Mouse (Mus musculus): ENCODE results near the gene Hspa1b.
"Not testable (repeated sequence)": the region's sequence is repeated elsewhere in the genome, so short reads cannot be mapped to it uniquely, and the experiment has no call there.

Gene Hspa1b

GRCm38 (mm10) chr17:34959130-34959778 is at the start of gene Hspa1b:
Gene Hspa1b (minus strand): TSS chr17:34959238.
- in situ Hi-C loops (cut with MboI, MseI): not testable (repeated sequence)

GRCm38 (mm10) chr17:35007387-35007991 is 48.5 kb upstream of the Hspa1b start:
- in situ Hi-C loops (cut with MboI, MseI): no loop called here

- in situ Hi-C loops (cut with MboI, MseI): not testable (repeated sequence)
These were observed 46.9 kb upstream of the Hspa1b start for GRCm38 (mm10) chr17:35005902-35006301.

GRCm38 (mm10) chr17:35005158-35005557 is 46.1 kb upstream of the Hspa1b start:
- in situ Hi-C loops (cut with MboI, MseI): no loop called here

- in situ Hi-C loops (cut with MboI, MseI): no loop called here
These were observed 45.2 kb upstream of the Hspa1b start for GRCm38 (mm10) chr17:35004075-35004717.

- in situ Hi-C loops (cut with MboI, MseI): no loop called here
These were observed 44.2 kb upstream of the Hspa1b start for GRCm38 (mm10) chr17:35003022-35003838.

- in situ Hi-C loops (cut with MboI, MseI): no loop called here
These were observed 43.3 kb upstream of the Hspa1b start for GRCm38 (mm10) chr17:35002153-35002865.

- in situ Hi-C loops (cut with MboI, MseI): no loop called here
These were observed 42.6 kb upstream of the Hspa1b start for GRCm38 (mm10) chr17:35001452-35002152.

- in situ Hi-C loops (cut with MboI, MseI): no loop called here
These were observed 41.8 kb upstream of the Hspa1b start, which contains the start of gene Vars for GRCm38 (mm10) chr17:35000717-35001451. Gene Vars (plus strand): TSS chr17:35000987.

GRCm38 (mm10) chr17:34999871-35000716 is 41.1 kb upstream of the Hspa1b start:
- in situ Hi-C loops (cut with MboI, MseI): not testable (repeated sequence)

- in situ Hi-C loops (cut with MboI, MseI): no loop called here
These were observed 39.7 kb upstream of the Hspa1b start for GRCm38 (mm10) chr17:34998526-34999430.

- in situ Hi-C loops (cut with MboI, MseI): no loop called here
These were observed 38.1 kb upstream of the Hspa1b start for GRCm38 (mm10) chr17:34997142-34997483.

GRCm38 (mm10) chr17:34996411-34997141 is 37.5 kb upstream of the Hspa1b start:
- in situ Hi-C loops (cut with MboI, MseI): no loop called here

GRCm38 (mm10) chr17:34995927-34996326 is 36.9 kb upstream of the Hspa1b start:
- in situ Hi-C loops (cut with MboI, MseI): not testable (repeated sequence)

GRCm38 (mm10) chr17:34995192-34995591 is 36.2 kb upstream of the Hspa1b start:
- in situ Hi-C loops (cut with MboI, MseI): not testable (repeated sequence)

- in situ Hi-C loops (cut with MboI, MseI): no loop called here
These were observed 35.7 kb upstream of the Hspa1b start for GRCm38 (mm10) chr17:34994751-34995150.

- in situ Hi-C loops (cut with MboI, MseI): no loop called here
These were observed 25.2 kb upstream of the Hspa1b start for GRCm38 (mm10) chr17:34984218-34984617.
